Mouse (Mus musculus): ENCODE results near the gene Ndufb5. TPM values are rescaled to one million over a fixed set of nuclear protein-coding genes. Genes with fewer than 3 reads are reported as not detected.
"Not testable (repeated sequence)": the region's sequence is repeated elsewhere in the genome, so short reads cannot be mapped to it uniquely, and the experiment has no call there.

Gene Ndufb5
- polyA plus RNA-seq, 1 experiment: 279 TPM

GRCm38 (mm10) chr3:32724191-32724590 lies 12.6 kb upstream of the Ndufb5 start:
- no peak for DNase-seq (ENCODE audit: extremely low spot score in 1 of 2, low spot score in 1 of 2)

DNA sequence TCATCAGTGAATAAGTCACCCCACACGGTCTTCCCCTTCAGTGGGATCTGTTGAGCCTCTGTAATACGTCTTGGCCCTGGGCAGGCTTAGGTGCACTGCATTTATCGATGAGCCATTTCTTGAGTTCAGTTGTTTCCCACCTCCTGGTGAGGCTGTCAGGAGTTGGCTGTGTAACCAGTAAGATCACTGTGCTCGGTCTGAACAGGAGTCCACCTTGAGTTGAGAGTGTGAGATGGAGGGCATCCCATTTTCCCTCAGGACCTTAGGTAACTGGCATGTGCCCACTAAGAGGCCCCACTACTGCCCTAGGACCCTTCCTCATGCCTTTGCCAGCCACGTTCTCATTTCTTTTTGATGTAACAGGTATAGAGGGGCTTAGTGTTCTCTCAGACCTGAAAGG lies 10.8 kb upstream of the Ndufb5 start:
- no peak for DNase-seq (ENCODE audit: extremely low spot score in 1 of 2, low spot score in 1 of 2)

DNA sequence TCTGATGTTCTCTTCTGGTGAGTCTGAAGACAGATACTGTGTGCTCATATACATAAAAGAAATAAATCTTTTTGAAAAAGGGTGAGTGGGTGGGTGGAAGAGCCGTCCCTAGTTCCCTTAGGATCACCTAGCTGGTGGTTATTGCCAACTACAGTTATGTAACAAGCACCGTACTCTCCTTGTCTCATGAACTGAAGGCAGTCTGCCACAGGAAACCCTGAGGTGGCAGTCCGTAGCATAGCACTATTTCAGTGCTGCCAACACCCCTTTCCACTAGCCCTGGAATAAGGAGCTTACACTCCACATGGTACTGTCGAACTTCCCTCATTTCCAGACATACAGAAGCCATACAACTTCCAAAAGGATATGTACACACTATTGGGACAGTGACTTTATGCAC lies 8.9 kb upstream of the Ndufb5 start:
- DNase-seq (ENCODE audit: extremely low spot score in 1 of 2, low spot score in 1 of 2): no peak

DNA sequence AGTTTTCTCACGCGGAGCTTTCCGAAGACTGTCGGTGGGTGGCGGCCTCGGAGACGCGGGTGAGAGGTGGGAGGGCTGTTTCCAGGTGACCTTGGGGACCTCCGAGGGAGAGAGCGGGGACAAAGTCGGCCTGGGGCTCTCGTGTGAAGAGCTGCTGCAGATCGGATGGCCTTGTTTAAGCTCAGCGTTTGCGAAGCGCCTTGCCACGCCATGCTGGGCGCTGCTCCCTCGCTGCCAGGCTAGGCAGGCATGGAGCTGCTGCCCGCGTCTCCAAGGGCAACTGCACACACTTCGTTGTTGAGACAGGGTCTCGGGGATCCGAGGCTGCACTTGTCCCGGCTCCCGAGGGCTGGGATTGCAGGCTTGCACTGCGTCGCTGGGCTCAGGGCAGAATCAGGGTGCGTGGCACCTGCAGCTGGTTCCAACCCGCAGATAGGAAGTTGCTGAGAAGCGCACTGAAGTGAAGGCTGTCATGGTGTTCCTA lies 424 bp downstream of the Ndufb5 start, which contains the start of gene Mrpl47:
Mrpl47 (minus strand) TSS at position 434 of the 484 bp plus-strand sequence.
- DNase-seq (ENCODE audit: extremely low spot score in 1 of 2, low spot score in 1 of 2): no peak

- no peak for DNase-seq (ENCODE audit: extremely low spot score in 1 of 2, low spot score in 1 of 2)
Measured at GRCm38 (mm10) chr3:32738549-32738948, 1.8 kb downstream of the Ndufb5 start.

- DNase-seq (ENCODE audit: extremely low spot score in 1 of 2, low spot score in 1 of 2): no peak
Measured at GRCm38 (mm10) chr3:32742276-32742780, 5.5 kb downstream of the Ndufb5 start.

DNA sequence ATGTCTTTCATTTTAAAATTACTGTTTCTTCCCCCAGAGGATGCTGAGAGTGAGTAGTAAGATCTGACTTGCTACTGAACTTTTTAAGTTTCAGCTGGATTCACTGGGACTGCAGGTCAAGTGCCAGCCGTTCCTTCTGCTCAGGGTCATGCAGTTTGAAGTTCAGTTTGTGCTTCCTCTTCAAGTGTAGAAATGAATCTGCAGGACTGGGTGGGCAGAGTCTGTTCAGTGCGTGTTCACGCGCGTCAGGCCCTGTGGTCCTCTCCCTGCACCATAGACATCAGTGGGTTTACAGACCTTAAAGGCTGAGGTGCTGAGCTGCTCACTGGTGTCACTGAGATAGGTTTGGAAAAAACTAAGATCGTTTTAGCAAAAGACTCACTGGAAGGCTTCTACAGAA lies 8.2 kb downstream of the Ndufb5 start:
- DNase-seq (ENCODE audit: extremely low spot score in 1 of 2, low spot score in 1 of 2): no peak

- not testable (repeated sequence) for DNase-seq (ENCODE audit: extremely low spot score in 1 of 2, low spot score in 1 of 2)
Measured at GRCm38 (mm10) chr3:32745426-32745825, 8.6 kb downstream of the Ndufb5 start.

DNA sequence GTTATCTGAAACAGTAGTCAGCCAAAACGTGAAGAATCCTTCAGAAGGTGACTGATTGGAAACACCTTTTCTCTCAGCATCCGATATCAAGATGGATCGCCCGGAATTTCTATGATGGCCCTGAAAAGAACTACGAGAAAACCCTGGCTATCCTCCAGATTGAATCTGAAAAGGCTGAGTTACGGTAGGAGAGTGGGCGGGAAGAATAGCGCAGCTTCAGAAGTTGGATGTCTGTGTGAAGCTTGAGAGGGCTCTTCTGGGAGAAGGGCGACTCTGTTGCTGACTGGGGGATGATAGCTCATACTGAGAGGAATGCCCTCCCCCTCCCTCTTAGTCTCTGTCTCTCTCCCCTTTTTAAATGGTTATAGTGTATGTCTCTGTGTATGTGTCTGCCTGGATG lies 11.6 kb downstream of the Ndufb5 start:
- peak in 1 of 2 experiments; percentile 58 for DNase-seq (ENCODE audit: extremely low spot score in 1 of 2, low spot score in 1 of 2)

DNA sequence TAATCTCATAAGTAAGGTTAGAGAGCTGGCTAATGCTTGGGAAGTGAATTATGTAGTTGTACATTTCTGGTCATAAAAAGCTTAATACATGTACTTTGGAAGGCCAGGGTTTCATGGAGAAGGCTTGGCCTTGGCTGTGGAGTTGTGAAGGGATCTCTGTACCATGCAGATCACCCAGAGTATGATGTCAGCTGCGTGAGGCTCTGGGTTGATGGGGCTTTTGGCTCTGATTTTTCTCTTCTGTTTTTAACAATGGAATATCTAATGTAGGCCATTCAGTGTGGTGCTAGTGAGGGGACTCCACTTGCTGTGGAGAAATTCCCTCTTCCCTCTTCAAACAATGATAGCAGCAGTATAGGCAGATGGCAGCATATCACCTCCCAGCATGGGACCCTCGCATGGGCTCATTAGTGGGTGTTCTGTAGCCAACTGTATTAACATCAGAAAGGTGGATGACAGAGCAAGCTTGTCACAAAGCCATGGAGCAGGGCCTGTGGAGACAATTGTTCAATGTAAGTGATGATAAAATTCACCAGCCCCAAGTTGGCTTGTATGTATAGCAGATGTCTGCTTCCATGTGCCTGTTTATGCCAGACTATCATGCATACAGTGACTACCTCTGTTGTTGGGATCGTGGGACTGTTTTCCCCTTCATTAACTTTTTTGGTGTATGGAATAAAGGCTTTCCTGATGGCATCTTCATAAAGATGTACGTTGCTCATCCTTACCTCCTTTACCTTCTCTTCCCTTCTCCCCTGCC lies 13.2 kb downstream of the Ndufb5 start:
- no peak for DNase-seq (ENCODE audit: extremely low spot score in 1 of 2, low spot score in 1 of 2)

- DNase-seq (ENCODE audit: extremely low spot score in 1 of 2, low spot score in 1 of 2): no peak
Measured at GRCm38 (mm10) chr3:32754384-32754915, 17.7 kb downstream of the Ndufb5 start.

DNA sequence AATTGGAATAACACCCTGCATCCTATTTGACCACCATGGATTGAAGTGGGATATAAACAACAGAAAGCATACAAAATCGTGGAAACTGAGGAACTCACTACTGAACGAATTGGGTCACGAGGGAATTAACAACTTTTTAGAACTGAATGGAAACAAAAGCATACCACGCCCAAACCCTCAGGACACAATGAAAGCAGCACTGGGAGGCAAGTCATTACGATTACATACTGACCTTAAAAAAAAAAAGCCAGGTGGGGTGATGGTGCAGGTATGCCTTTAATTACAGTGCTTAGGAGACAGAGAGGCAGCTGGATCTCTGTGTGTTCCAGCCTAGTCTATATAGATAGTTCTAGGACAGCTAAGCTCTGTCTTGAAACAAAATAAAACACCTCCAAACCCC lies 22.4 kb downstream of the Ndufb5 start:
- no peak for DNase-seq (ENCODE audit: extremely low spot score in 1 of 2, low spot score in 1 of 2)

GRCm38 (mm10) chr3:32762962-32763361 lies 26.2 kb downstream of the Ndufb5 start:
- DNase-seq (ENCODE audit: extremely low spot score in 1 of 2, low spot score in 1 of 2): no peak

GRCm38 (mm10) chr3:32763902-32764301 lies 27.1 kb downstream of the Ndufb5 start:
- no peak for DNase-seq (ENCODE audit: extremely low spot score in 1 of 2, low spot score in 1 of 2)

- no peak for DNase-seq (ENCODE audit: extremely low spot score in 1 of 2, low spot score in 1 of 2)
Measured at GRCm38 (mm10) chr3:32770781-32771180, 34.0 kb downstream of the Ndufb5 start.

Other genes with a start within 250 kb of the Ndufb5 start
- 0.04 and 0.19 TPM in 2 replicates for gene Kcnmb3, start 244.8 kb upstream of the Ndufb5 start, polyA plus RNA-seq (2012; rRNA removed)
- gene Zfp639, start 226.7 kb upstream of the Ndufb5 start, polyA plus RNA-seq (2012; rRNA removed): 54.9 and 57.8 TPM in 2 replicates
- 107 and 127 TPM in 2 replicates for gene Mfn1, start 207.5 kb upstream of the Ndufb5 start, polyA plus RNA-seq (2012; rRNA removed)
- 43.8 and 50.5 TPM in 2 replicates for gene Gnb4, start 120.4 kb upstream of the Ndufb5 start, polyA plus RNA-seq (2012; rRNA removed)
- gene Actl6a, start 30.7 kb upstream of the Ndufb5 start, polyA plus RNA-seq (2012; rRNA removed): 20.7 and 22.0 TPM in 2 replicates
- 10.9 and 14.7 TPM in 2 replicates for gene Mrpl47, start 615 bp downstream of the Ndufb5 start, polyA plus RNA-seq (2012; rRNA removed)
- gene Usp13, start 80.6 kb downstream of the Ndufb5 start, polyA plus RNA-seq (2012; rRNA removed): 11.5 and 11.9 TPM in 2 replicates